Mouse (Mus musculus): Measurements from ENCODE around the gene Gm6902.
"Not testable (repeated sequence)": the region's sequence is repeated elsewhere in the genome, so short reads cannot be mapped to it uniquely, and the experiment has no call there.

GRCm38 (mm10) chr7:23300892-23301291, 22.2 kb upstream of the Gm6902 start, which contains the start of gene Nlrp4e:
- TF ChIP-seq CTCF (IDR thresholded peaks at IDR 0.05; ENCODE audit: borderline replicate concordance, insufficient read depth, low read depth, low read length); POLR2A (IDR thresholded peaks at IDR 0.05; ENCODE audit: borderline replicate concordance, insufficient read depth, low read length): not testable (repeated sequence)

All from cerebellum, adult 2 months (tissue).